Mouse (Mus musculus): ENCODE data around the gene 1700029F12Rik.

The 1700029F12Rik gene

GRCm38 (mm10) chr13:96973318-96973717, 60.8 kb downstream of the 1700029F12Rik start:
- no peak for DNase-seq (ENCODE audit: low read depth in 1 of 2, low spot score in 2 of 2)

Data from monocyte, adult 2 months (primary cell).